Mouse (Mus musculus): ENCODE measurements around the gene Ophn1.
A peak's percentile ranks its signal among the peaks of the same experiment; 100 is the strongest.

Gene Ophn1

GRCm38 (mm10) chrX:98835989-98836388 is 54.8 kb downstream of the Ophn1 start:
- no peak for DNase-seq (ENCODE audit: low read depth, low spot score)

- no peak for DNase-seq (ENCODE audit: low read depth, low spot score)
These were observed 87.0 kb downstream of the Ophn1 start for GRCm38 (mm10) chrX:98803813-98804212.

- no peak for DNase-seq (ENCODE audit: low read depth, low spot score)
These were observed 116.4 kb downstream of the Ophn1 start for GRCm38 (mm10) chrX:98774247-98774950.

- DNase-seq (ENCODE audit: low read depth, low spot score) = no peak
These were observed 135.7 kb downstream of the Ophn1 start for GRCm38 (mm10) chrX:98755089-98755488.

DNA sequence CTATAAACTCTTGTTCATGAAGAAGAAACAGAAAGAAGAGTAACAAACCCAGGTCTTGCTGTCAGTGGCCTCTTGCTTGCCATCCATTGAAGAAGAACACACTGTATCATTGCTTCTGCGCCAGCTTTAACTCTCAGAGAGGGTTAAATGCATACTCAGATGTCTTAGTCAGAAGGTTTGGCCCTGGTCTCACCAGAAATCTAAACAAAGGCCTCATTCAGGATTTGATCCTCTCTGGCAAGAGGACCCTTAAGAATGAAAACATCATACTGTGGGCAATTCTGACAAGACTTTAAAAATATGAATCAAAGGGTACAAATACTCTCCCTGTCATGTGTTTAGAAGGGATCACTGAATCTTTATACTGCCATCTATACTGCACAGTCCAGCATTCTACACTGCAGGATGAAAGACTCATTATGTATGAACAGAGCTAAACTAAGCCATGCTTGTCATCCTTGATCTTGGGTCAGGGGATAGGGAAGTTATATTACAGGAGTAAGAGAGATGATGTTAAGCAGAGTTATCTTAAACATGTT is 139.5 kb downstream of the Ophn1 start:
- no peak for DNase-seq (ENCODE audit: low read depth, low spot score)

GRCm38 (mm10) chrX:98736758-98737157 is 154.1 kb downstream of the Ophn1 start:
- DNase-seq (ENCODE audit: low read depth, low spot score) = no peak

DNA sequence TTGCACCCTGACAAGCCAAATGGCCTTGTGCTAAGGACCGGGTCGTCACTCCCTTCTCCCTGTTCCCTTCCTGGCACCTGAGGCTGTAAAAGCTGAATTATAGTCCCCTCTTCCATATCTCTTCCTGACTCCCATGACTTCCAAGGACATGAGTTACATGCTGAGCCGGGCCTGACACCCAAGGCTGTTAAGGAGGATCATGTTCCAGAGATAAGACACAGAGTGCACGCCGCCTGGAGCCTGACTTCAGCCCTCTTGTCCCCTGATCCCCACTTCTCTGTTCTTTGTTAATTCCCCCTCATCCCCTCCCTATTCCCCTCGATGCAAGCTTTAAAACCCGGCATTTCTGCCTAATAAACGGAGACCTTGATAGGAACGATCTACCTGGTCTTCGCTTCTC is 167.8 kb downstream of the Ophn1 start:
- DNase-seq (ENCODE audit: low read depth, low spot score) = no peak

GRCm38 (mm10) chrX:98707766-98708165 is 183.1 kb downstream of the Ophn1 start:
- no peak for DNase-seq (ENCODE audit: low read depth, low spot score)

- DNase-seq (ENCODE audit: low read depth, low spot score) = peak; percentile 38
These were observed 189.2 kb downstream of the Ophn1 start for GRCm38 (mm10) chrX:98701635-98702034.

DNA sequence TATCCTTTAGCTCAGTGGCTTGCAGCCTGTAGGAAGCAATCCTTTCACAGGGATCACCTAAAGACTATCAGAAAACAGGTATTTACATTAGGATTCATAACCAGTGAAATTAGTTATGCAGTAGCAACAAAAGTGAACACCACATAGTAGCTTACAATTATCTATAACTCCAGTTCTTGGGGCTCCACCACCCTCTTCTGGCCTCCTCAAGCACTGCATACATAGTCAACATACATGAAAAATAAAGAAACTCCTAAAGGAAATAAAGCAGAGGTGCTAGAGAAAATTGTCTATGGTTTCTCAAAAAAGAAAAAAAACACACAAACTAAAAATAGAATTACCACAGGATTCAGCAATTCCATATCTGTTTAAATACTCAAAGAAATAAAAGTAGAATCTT is 208.2 kb downstream of the Ophn1 start:
- DNase-seq (ENCODE audit: low read depth, low spot score) = no peak

DNA sequence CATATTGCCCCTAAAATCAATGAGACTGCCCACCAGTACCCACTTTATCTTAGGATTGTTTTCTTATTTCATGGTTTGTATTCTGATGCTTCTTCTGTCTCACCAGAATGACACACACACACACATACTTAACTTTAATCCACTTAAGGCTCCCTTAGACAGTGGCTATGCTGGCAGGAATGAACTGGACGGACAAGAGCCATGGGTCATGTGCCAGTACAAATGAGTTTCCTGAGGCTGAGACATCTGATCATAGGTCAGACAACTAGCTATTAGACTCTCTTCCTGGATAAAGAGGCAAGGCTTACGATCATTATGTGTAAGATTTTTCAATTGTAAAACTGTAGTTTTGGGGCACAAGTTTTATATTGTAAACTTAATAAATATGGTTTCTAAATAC is 209.5 kb downstream of the Ophn1 start:
- DNase-seq (ENCODE audit: low read depth, low spot score) = no peak

GRCm38 (mm10) chrX:98670988-98671387 is 219.8 kb downstream of the Ophn1 start:
- no peak for DNase-seq (ENCODE audit: low read depth, low spot score)

DNA sequence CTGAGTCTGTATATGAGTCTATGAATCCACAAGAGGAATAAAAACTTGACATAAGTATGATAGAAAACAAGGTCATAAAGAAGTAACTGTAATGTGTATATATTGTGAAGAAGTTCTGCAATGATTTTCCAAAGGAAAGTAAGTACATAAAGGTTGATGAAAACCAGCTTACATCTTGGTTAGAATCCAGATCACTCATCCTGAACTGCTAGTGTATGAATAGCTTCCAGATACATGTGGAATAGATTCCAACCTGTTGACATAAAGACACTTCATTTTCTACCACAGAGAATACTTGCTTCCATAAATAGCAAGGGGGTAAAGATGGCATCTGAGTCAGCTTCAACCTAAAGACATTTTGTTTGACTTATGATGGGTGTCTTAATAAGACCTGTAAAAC is 239.4 kb downstream of the Ophn1 start:
- no peak for DNase-seq (ENCODE audit: low read depth, low spot score)

DNA sequence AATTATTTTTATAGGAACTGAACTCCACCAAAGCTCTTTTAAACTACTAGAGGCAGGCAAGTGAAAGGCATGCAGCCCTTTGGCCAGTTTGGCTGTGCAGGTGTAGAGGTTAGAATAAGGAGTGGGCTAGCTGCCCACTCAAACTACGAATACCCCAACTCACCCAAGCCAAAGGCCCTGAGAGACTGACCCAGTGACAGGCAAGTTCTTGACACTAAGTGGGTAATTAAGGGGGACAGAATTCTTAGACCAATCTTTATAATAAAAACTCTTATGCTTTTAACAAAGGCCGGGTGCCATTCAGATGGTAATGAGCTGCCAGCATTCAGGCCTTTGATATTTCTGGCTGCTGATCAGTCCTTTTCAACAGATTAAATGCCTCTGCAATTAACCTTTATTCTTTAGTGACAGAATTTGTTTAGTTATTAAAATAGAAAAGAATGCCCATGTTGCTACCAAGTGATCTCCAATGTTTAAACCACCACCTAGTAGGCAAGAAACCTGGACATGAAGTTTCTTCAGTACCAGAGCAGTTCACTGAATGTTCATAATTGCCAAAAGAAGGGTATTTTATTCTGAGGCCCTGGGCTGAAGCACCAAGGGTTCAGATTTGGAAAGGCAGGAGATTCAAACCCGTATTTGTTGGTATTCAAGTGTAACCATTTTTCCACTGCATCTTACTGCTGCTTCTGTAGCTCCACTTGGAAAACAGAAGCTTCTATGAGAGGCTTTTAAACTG is 262.0 kb downstream of the Ophn1 start:
- no peak for DNase-seq (ENCODE audit: low read depth, low spot score)

DNA sequence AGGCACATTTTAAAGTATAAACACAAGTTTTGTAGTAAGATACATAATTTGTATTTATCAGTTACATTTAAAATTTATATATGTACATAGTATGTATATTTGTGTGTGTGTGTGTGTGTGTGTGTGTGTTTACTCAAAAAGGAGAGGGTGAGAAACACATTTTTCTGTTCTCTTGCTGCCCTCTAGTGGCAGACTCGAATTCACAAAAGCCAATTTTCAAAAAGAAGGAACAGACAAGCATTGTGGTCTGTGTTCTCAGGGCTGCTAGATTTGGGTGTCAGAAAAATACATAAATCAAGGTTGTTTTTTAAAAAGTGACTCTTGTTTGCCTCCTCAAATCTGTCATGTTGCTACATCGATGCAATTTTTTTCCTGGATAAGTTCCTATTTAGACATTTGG is 272.0 kb downstream of the Ophn1 start:
- DNase-seq (ENCODE audit: low read depth, low spot score) = peak; percentile 17

DNA sequence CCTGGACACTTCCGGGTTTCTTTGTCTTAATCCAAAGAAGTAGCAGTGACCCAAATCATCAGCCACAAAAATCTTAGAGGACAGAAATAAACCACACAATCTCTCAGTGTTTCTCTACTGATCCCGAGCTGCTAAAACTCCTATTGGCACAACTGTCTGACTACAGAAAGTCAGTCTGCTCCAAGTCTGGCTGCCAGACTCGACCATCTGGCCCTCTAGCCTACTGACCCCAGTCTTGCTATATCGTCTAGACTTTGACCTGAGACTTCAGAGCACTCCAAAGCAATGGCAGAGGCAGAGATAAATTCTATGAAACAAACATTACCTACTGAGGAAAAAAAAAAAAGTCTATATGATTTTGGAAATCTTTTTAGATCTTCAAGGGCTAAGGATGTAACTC is 273.4 kb downstream of the Ophn1 start:
- DNase-seq (ENCODE audit: low read depth, low spot score) = no peak

- DNase-seq (ENCODE audit: low read depth, low spot score) = no peak
These were observed 316.6 kb downstream of the Ophn1 start for GRCm38 (mm10) chrX:98574201-98574600.

DNA sequence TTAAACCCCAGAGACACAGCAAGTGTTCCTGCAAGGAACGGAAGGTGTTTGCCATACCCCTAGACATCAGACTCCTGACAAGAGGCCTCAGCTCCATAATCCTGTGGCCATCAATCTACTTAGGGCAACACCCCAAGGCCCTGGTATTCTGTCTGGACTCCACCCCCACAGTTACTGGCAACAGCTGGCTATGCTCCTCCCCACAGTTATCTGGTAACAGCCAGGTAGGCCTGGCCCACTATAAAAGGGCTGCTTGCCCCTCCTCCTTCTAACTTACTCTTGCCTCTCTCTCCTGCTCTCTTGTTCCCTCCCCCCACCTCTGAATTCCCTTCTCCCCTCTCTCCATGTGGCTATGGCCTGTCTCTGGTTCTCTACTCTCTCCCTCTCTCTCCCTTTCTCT is 344.4 kb downstream of the Ophn1 start:
- no peak for DNase-seq (ENCODE audit: low read depth, low spot score)

- DNase-seq (ENCODE audit: low read depth, low spot score) = no peak
These were observed 375.5 kb downstream of the Ophn1 start for GRCm38 (mm10) chrX:98515329-98515728.

- DNase-seq (ENCODE audit: low read depth, low spot score) = no peak
These were observed 376.4 kb downstream of the Ophn1 start for GRCm38 (mm10) chrX:98514359-98514904.
